Mouse (Mus musculus): ENCODE data around the gene Gapvd1. TPM values are rescaled to one million over a fixed set of nuclear protein-coding genes. Genes with fewer than 3 reads are reported as not detected.

Gapvd1 gene
- polyA plus RNA-seq, 1 experiment from 2014 or later = 102 TPM

DNA sequence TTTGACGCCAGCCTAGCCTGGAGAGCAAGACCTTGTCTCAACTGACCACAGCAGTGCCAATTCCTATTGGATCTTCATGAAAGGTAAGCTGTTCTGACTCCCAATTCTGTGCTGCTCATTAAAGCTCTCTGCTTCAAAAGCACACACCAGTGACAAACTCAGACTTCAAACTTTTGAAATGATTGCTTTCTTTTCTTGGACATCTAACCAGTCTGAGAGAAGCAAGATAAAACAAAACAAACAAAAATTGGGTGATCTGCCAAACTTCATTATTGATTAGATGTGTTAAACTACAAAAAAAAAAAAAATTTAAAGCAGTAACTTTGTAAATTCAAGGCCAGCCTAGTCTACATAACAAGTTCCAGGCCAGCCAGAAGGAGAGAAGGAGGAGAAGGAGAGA lies 2.3 kb upstream of the Gapvd1 start:
- 73% methylated on average over 1 of the region's 1 CpGs for WGBS
- Histone ChIP-seq H3K4me2 (no peak overlapping the region), H3K9ac (ENCODE audit: low read length) (no peak overlapping the region), H3K9me3 (ENCODE audit: control insufficient read depth, low read length) (no peaks in the 10 kb centered on the region), H3K36me3 (ENCODE audit: control insufficient read depth, insufficient read depth, low read length) (no peaks in the 10 kb centered on the region), H3K4me1 (ENCODE audit: control insufficient read depth, insufficient read depth, low read length) (peaks cover 6% of the 10 kb centered on the region; the same call in 1 of the 2 replicates), H3K27ac (ENCODE audit: low read depth, low read length) (no peak overlapping the region), H3K27me3 (ENCODE audit: control insufficient read depth, insufficient read depth, low read length) (no peaks in the 10 kb centered on the region), H3K4me3 (ENCODE audit: low read depth, low read length) (no peak overlapping the region)
- ATAC-seq (ENCODE audit: low FRiP score) = no peak
- DNase-seq (ENCODE audit: low spot score, missing footprints) = no peak

DNA sequence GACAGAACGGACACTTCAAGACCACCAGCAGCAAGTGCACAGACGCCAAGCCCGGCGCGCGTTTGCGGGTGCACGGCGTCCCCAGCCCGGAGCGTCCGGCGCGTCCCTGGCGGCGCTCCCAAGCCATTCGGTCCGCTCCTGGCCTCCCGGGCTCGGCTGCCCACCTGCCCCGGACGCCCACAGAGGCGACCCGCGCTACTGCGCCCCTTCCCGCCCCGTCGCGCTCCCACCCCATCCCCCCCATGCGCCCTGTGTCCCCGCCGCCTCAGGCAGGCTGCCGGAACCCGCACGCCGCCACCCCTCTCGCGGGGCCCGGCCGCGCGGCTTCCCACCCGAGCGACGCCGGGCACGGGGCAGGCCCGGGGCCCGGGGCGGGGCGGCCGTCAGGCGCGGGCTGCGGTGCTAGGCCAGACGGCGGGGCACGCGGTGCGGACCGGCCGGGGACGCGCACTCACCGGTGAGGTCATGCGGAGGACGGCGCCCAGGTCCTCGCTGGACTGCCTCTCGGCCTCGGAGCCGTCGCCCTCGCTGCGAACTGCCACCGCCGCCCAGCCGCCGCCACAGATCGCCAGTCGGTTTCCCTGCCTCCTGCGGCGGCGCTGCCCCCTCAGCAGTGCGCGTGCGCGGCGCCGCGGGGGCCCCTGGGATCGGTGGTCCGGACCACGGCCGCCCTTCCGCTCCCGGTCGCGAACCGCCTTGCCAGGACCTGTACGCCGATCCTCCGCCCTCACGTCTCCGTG lies 1.1 kb downstream of the Gapvd1 start:
- peak overlapping the region; percentile 69 for H3K4me2 ChIP-seq
- peak; percentile 95 for ATAC-seq (ENCODE audit: low FRiP score)

DNA sequence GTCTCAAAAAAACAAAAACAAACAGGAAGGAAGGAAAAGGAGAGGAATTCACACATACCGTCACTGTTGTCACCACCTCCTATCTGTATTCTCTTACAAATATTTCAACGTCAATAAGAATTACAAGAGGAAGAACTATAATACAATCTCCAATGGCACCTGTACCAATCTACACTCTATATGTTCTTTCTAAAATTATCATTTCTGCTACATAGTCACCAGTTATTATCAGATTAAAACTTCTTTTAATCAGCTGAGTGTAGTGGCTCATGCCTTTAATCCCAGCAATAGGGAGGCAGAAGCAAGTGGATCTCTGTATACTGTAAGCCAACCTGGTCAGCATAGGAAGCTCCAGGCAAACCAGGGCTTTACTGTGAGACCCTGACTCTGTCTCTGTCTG lies 4.8 kb downstream of the Gapvd1 start:
- Histone ChIP-seq H3K9me3 (ENCODE audit: control insufficient read depth, low read length) (no peaks in the 10 kb centered on the region), H3K9ac (ENCODE audit: low read length) (no peak overlapping the region), H3K4me3 (ENCODE audit: low read depth, low read length) (no peak overlapping the region), H3K27me3 (ENCODE audit: control insufficient read depth, insufficient read depth, low read length) (no peaks in the 10 kb centered on the region), H3K4me1 (ENCODE audit: control insufficient read depth, insufficient read depth, low read length) (peaks cover 5% of the 10 kb centered on the region; the same call in 1 of the 2 replicates), H3K4me2 (no peak overlapping the region), H3K27ac (ENCODE audit: low read depth, low read length) (no peak overlapping the region), H3K36me3 (ENCODE audit: control insufficient read depth, insufficient read depth, low read length) (0 out of 2 replicates have a peak, but pooled peaks cover 2% of the 10 kb centered on the region)
- 94% methylated on average over 2 of the region's 2 CpGs for WGBS
- ATAC-seq (ENCODE audit: low FRiP score) (no peak), DNase-seq (ENCODE audit: low spot score, missing footprints) (no peak)

More for the DNA sequence above, 1.1 kb downstream of the Gapvd1 start:
- H3K9ac ChIP-seq (ENCODE audit: low read length) = peak overlapping the region; percentile 82
- no peaks in the 10 kb centered on the region for H3K36me3 ChIP-seq (ENCODE audit: control insufficient read depth, insufficient read depth, low read length)
- H3K27me3 ChIP-seq (ENCODE audit: control insufficient read depth, insufficient read depth, low read length) = no peaks in the 10 kb centered on the region
- peak overlapping the region; percentile 82 for H3K27ac ChIP-seq (ENCODE audit: low read depth, low read length)
- under 1% methylated on average over 83 of the region's 106 CpGs for WGBS
- H3K4me1 ChIP-seq (ENCODE audit: control insufficient read depth, insufficient read depth, low read length) = peaks cover 6% of the 10 kb centered on the region; the same call in 1 of the 2 replicates
- DNase-seq (ENCODE audit: low spot score, missing footprints) = peak; percentile 99
- peak overlapping the region; percentile 97 for H3K4me3 ChIP-seq (ENCODE audit: low read depth, low read length)
- H3K9me3 ChIP-seq (ENCODE audit: control insufficient read depth, low read length) = no peaks in the 10 kb centered on the region

DNA sequence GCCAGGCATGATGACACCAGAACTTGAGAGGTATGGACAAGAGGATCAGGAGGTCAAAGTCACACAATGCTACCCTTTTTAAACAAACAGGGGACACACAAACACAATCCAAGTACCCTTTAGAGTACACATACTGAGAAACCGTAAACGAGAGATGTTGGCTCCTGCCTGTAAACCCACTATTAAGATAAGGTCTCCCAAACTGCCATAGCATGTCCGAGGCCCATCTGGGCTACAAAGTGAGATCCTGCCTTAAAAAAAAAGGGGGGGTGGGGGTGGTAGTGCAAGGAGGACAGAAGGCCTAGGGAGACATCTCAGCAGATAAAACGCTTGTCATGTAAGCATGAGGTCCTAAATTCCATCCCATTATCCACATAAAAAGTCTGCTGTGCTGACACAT lies 6.6 kb downstream of the Gapvd1 start:
- 95% methylated on average over 4 of the region's 4 CpGs for WGBS
- Histone ChIP-seq H3K4me1 (ENCODE audit: control insufficient read depth, insufficient read depth, low read length) (peaks cover 3% of the 10 kb centered on the region; the same call in 1 of the 2 replicates), H3K4me2 (no peak overlapping the region), H3K4me3 (ENCODE audit: low read depth, low read length) (no peak overlapping the region), H3K27ac (ENCODE audit: low read depth, low read length) (no peak overlapping the region), H3K36me3 (ENCODE audit: control insufficient read depth, insufficient read depth, low read length) (0 out of 2 replicates have a peak, but pooled peaks cover 2% of the 10 kb centered on the region), H3K9ac (ENCODE audit: low read length) (no peak overlapping the region), H3K27me3 (ENCODE audit: control insufficient read depth, insufficient read depth, low read length) (no peaks in the 10 kb centered on the region), H3K9me3 (ENCODE audit: control insufficient read depth, low read length) (no peaks in the 10 kb centered on the region)
- DNase-seq (ENCODE audit: low spot score, missing footprints) (no peak), ATAC-seq (ENCODE audit: low FRiP score) (no peak)

DNA sequence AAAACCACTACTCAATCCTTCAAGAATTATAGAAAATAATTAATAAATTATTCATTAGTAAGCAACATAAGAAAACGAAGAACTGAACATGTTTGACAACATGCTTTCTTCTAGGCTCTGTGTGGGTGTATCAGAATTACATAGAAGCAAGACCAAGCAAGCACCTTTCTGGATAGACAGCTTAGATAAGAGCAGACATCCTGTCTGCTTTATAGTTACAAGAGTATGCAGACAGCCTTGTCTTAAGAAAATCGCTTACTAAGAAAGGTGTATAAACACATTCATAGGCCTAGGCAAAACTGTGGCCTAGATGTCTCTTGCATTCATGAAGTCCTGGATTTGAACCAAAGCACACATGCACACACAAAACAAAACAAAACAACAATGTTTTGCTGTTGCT lies 9.4 kb downstream of the Gapvd1 start:
- 97% methylated on average over 2 of the region's 2 CpGs for WGBS
- ATAC-seq (ENCODE audit: low FRiP score) = no peak
- DNase-seq (ENCODE audit: low spot score, missing footprints) = no peak
- Histone ChIP-seq H3K4me2 (no peak overlapping the region), H3K4me1 (ENCODE audit: control insufficient read depth, insufficient read depth, low read length) (no peaks in the 10 kb centered on the region), H3K9ac (ENCODE audit: low read length) (no peak overlapping the region), H3K36me3 (ENCODE audit: control insufficient read depth, insufficient read depth, low read length) (0 out of 2 replicates have a peak, but pooled peaks cover 2% of the 10 kb centered on the region), H3K9me3 (ENCODE audit: control insufficient read depth, low read length) (no peaks in the 10 kb centered on the region), H3K27ac (ENCODE audit: low read depth, low read length) (no peak overlapping the region), H3K4me3 (ENCODE audit: low read depth, low read length) (no peak overlapping the region), H3K27me3 (ENCODE audit: control insufficient read depth, insufficient read depth, low read length) (no peaks in the 10 kb centered on the region)

DNA sequence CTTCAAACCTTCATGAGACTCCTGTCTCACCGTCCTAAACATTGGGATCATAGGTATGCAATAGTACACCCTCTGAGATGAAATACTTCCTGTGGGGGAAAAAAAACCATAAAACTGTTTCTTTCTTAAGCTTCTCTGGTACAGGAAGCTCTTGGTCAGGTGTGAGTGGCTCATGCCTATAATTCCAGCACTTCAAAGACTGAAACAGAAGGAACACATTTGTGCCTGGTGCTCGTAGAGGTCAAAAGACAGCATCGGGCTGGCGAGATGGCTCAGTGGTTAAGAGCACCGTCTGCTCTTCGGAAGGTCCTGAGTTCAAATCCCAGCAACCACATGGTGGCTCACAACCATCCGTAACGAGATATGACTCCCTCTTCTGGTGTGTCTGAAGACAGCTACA lies 10.6 kb downstream of the Gapvd1 start:
- Histone ChIP-seq H3K27me3 (ENCODE audit: control insufficient read depth, insufficient read depth, low read length) (no peaks in the 10 kb centered on the region), H3K27ac (ENCODE audit: low read depth, low read length) (no peak overlapping the region), H3K4me2 (no peak overlapping the region), H3K36me3 (ENCODE audit: control insufficient read depth, insufficient read depth, low read length) (0 out of 2 replicates have a peak, but pooled peaks cover 2% of the 10 kb centered on the region), H3K9me3 (ENCODE audit: control insufficient read depth, low read length) (no peaks in the 10 kb centered on the region), H3K9ac (ENCODE audit: low read length) (no peak overlapping the region), H3K4me3 (ENCODE audit: low read depth, low read length) (no peak overlapping the region), H3K4me1 (ENCODE audit: control insufficient read depth, insufficient read depth, low read length) (no peaks in the 10 kb centered on the region)
- WGBS = 96% methylated on average over 8 of the region's 8 CpGs
- ATAC-seq (ENCODE audit: low FRiP score) (no peak), DNase-seq (ENCODE audit: low spot score, missing footprints) (no peak)

DNA sequence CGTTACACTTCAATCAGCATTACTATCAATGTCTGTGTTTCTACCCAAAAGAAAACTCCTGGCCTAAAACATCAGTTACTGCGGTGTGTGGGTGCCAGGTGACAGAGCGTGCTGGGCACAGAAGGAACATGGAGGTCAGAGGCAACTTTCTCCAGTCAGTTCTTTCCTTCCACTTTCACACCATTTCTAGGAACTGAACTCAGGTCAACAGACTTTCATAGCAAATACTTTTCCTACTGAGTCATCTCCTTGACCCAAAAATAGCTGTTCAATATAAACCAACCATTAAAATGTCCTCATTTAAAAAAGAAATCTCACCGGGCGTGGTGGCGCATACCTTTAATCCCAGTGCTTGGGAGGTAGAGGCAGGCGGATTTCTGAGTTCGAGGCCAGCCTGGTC lies 12.4 kb downstream of the Gapvd1 start:
- H3K4me3 ChIP-seq (ENCODE audit: low read depth, low read length) = no peak overlapping the region
- DNase-seq (ENCODE audit: low spot score, missing footprints) = no peak
- no peak overlapping the region for H3K4me2 ChIP-seq
- H3K4me1 ChIP-seq (ENCODE audit: control insufficient read depth, insufficient read depth, low read length) = no peaks in the 10 kb centered on the region
- no peaks in the 10 kb centered on the region for H3K27me3 ChIP-seq (ENCODE audit: control insufficient read depth, insufficient read depth, low read length)
- H3K36me3 ChIP-seq (ENCODE audit: control insufficient read depth, insufficient read depth, low read length) = 0 out of 2 replicates have a peak, but pooled peaks cover 2% of the 10 kb centered on the region
- WGBS = 97% methylated on average over 8 of the region's 8 CpGs
- no peak for ATAC-seq (ENCODE audit: low FRiP score)
- no peak overlapping the region for H3K9ac ChIP-seq (ENCODE audit: low read length)
- H3K27ac ChIP-seq (ENCODE audit: low read depth, low read length) = no peak overlapping the region
- H3K9me3 ChIP-seq (ENCODE audit: control insufficient read depth, low read length) = no peaks in the 10 kb centered on the region

DNA sequence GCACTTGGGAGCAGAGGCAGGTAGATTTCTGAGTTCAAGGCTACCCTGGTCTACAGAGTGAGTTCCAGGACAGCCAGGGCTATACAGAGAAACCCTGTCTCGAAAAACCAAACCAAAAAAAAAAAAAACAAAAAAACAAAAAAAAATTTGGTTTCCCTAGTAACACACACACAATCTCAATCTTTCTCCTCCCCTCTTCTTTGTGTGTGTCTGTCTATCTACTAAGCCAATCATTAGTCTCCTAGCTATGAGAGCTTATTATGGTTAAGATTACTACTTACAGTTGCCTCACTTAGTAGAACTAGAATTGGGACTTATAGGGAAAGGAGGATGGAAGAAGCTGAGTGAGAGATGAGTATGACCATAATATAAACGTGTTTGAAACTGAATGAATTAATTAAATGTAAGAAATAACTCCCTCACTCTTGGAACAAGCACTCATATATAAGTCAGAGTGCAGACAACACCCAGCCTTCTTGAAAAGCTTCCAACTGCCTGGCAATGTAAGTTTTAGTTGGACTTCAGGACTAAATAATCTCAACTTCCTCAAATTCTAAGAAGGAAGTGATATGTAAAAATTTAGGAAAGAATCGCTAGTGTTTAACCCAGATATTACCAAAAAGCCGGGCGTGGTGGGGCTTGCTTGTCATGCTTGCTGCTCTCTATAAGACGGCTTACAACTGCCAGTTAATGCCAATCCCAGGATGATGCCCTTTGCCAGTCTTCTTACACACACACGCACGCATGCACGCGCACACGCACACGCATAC lies 13.5 kb downstream of the Gapvd1 start:
- DNase-seq (ENCODE audit: low spot score, missing footprints) (no peak), ATAC-seq (ENCODE audit: low FRiP score) (no peak)
- H3K9me3 ChIP-seq (ENCODE audit: control insufficient read depth, low read length) = no peaks in the 10 kb centered on the region
- H3K9ac ChIP-seq (ENCODE audit: low read length) = no peak overlapping the region
- no peak overlapping the region for H3K27ac ChIP-seq (ENCODE audit: low read depth, low read length)
- no peaks in the 10 kb centered on the region for H3K27me3 ChIP-seq (ENCODE audit: control insufficient read depth, insufficient read depth, low read length)
- no peak overlapping the region for H3K4me3 ChIP-seq (ENCODE audit: low read depth, low read length)
- 92% methylated on average over 12 of the region's 12 CpGs for WGBS
- H3K36me3 ChIP-seq (ENCODE audit: control insufficient read depth, insufficient read depth, low read length) = 0 out of 2 replicates have a peak, but pooled peaks cover 2% of the 10 kb centered on the region
- H3K4me2 ChIP-seq = no peak overlapping the region
- H3K4me1 ChIP-seq (ENCODE audit: control insufficient read depth, insufficient read depth, low read length) = no peaks in the 10 kb centered on the region

Measured in midbrain, embryonic 11.5 days (tissue).